Mouse (Mus musculus): ENCODE measurements around the gene Nkx2-2.
"Not testable (repeated sequence)": the region's sequence is repeated elsewhere in the genome, so short reads cannot be mapped to it uniquely, and the experiment has no call there.

The Nkx2-2 gene

DNA sequence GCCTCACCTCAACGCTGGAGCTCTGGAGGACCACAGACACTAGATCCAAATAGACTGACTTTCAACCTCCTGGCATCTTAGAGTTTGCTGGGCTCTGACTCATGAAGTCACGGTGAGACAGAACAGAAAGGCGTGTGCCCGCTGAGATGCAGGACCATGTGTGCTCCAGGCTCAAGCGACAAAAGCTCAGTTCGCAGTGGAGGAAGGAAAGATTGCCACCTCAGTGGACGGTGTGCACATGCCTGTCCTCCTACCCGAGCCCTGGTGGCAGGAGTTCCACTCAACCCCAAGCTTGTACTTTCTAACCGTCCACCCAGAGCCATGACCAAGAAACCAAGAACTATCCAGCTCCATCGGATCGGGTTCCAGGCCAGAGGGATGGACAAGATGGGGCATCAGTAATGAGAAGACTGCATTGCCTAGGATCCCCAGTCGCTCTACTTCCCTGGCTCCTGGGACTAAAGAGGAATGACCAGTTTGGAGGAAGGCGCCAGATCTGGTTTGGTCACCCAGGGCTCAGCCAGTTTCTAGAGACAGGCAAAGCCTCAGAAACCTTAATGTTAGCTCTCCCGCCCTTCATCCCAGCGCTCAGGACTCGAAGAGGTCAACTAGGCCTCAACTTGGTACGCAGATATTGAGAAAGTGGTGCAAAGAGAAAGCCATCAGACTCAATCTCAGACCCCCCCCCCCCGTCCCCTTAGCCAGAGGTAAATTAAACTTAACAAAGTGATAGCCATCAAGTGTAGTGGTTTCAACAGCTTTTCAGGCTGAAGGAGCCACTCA lies 11.9 kb downstream of the Nkx2-2 start:
- DNase-seq (ENCODE audit: low spot score in 2 of 2): no peak

GRCm38 (mm10) chr2:147181304-147181665 lies 12.8 kb downstream of the Nkx2-2 start:
- no peak for DNase-seq (ENCODE audit: low spot score in 2 of 2)

DNA sequence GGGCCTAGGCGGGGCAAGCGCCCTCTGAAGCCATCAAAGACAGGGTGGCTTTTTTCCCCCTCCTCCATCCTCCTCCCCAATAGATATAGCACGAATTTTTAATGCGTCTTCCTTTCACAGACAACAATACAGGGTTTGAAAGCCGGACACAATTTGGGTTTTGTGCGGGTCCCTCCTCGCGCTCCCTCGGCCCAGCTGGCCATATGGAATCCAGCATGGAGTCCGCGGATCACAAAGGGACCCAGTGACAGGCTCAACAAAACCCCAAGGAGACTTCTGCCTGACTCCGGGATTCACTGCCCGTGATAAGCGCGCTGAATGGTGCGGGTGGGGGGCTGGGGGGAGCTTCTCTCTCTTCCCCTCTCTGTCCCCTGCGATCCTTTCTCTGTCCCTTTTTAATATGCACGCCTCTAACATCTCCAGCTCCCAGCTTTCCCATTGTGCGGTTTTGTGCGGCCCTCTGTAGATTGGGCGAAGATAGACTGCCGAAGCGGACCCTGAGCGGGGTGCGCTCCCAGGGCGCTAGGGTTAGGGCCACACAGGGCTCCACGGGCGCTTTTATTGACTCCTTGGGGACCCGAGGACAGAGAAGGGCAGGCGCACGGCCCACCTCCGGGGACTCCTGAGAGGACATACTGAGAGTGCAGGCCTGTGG lies 13.3 kb downstream of the Nkx2-2 start:
- no peak for DNase-seq (ENCODE audit: low spot score in 2 of 2)

DNA sequence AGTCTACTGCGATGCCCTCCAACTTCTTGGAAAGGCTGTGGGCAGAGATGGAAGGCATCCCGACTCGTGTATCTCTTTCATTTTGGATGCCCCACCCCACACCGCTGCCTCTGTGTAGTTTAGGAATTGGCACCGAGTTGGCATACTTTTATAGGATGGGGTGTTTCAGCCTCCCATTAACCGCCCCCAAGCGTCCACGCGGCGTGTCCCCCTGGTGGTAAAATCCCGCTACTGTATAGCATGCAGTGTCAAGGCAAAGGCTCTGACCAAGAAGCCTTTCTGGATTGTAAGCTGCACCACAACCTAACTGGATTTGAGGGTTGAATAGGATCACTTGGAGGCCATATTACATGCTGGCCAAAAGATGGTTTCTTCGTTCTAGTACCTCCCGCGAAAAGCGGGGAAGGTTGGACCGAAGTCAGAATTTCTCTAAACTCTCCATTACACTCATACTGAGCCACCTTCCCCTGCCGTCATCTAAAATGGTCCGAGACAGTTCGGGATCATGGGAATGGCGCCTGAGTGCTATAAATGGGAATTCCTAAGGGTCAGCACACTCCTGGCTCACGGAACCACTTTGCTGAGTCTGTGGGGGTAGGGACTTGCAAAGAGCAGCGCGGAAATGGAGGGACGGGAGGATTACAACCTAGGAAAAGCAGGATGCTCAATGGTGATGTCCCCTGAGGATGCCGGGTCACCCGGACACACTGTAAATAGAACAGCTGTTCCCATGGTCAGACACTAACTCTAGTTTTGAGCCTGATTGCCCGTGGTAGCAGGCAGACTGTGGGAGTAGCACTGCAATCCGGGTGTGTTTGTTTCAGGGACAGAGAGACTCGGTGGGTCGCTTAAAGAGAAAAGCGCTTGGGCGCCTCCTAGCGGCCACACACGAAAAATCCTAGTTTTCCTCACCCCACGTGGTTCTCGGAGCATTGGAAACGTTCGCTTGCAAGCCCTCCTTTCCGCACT lies 15.7 kb downstream of the Nkx2-2 start:
- DNase-seq (ENCODE audit: low spot score in 2 of 2): peak in 1 of 2 experiments; percentile 77

- peak; percentile 85 to 88 for DNase-seq (ENCODE audit: low spot score in 2 of 2)
Observed at GRCm38 (mm10) chr2:147177672-147178071, 16.4 kb downstream of the Nkx2-2 start.

- no peak for DNase-seq (ENCODE audit: low spot score in 2 of 2)
Observed at GRCm38 (mm10) chr2:147175296-147175695, 18.7 kb downstream of the Nkx2-2 start.

DNA sequence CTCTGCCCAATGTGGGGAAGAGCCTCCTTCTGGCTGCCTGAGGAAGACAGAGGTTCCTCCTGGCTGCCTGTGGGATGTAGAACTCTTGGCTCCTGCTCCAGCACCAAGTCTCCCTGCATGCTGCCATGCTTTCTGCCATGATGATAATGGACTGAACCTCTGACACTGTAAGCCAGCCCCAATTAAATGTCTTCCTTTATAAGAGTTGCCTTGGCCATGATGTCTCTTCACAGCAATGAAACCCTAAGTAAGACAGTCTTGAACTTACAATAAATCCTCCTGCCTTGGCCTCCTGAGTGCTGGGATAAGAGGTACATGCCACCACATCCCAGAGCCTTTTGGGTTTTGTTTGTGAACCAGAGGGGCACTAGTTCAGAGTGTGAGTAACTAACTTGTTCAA lies 20.3 kb downstream of the Nkx2-2 start:
- DNase-seq (ENCODE audit: low spot score in 2 of 2): no peak

- not testable (repeated sequence) for DNase-seq (ENCODE audit: low spot score in 2 of 2)
Observed at GRCm38 (mm10) chr2:147170538-147170937, 23.5 kb downstream of the Nkx2-2 start.

DNA sequence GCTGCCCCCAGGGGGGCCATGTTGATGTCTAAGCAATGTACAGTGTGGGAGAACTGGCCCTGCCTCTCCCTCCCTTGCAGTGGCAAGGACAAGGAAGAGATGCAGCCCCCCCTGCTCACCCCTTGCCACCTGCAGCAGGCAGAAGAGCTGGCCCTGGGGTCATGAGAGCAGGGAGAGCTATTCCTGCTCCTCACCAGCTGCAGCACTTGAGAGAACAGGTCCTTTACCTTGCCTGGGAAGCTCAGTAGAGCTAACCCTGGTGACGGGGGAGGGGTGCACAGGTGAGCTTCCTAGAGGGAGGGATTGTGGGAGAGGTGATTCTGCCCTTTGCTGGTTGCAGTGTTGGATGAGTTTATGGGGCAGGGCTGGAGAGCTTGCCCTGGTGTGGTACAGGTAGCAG lies 28.2 kb downstream of the Nkx2-2 start:
- no peak for DNase-seq (ENCODE audit: low spot score in 2 of 2)

GRCm38 (mm10) chr2:147165376-147165775 lies 28.7 kb downstream of the Nkx2-2 start:
- no peak for DNase-seq (ENCODE audit: low spot score in 2 of 2)

DNA sequence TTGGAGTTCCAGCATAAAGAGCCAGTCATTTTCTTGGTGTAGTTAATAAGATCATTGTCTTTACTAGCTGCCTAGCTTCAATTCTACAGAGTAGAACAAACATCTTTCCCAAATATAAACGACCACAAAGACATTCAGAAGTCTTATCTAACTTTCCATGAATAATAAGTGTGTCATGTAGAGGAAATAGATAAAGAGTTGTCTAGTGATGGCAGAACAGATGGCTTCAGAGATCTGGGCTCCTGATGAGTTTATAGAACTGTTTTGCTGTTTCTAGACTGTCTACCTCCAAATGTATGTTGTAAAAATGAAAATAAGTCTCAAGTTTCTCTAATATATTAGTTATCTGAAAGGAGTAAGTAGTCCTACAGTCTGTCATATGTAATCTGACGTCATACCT lies 41.5 kb downstream of the Nkx2-2 start:
- DNase-seq (ENCODE audit: low spot score in 2 of 2): no peak

Measured in frontal cortex, postnatal 36 days (tissue).